Mouse (Mus musculus): ENCODE results near the gene Fut11. TPM values are rescaled to one million over a fixed set of nuclear protein-coding genes. Genes with fewer than 3 reads are reported as not detected.

The Fut11 gene
- 10 to 100 TPM; 17.8 to 21.4 TPM for total RNA-seq (2021)
- long read RNA-seq, experiment 1, full-length matches to known transcripts, result 28 of 29 reads
- long read RNA-seq, experiment 1, partial matches to known transcripts, result 0 of 29 reads
- long read RNA-seq, experiment 1, other reads (novel, unspliced or antisense), result 1 of 29 reads
- long read RNA-seq, experiment 2, full-length matches to known transcripts, result 5 of 7 reads
- long read RNA-seq, experiment 2, partial matches to known transcripts, result 0 of 7 reads
- long read RNA-seq, experiment 2, other reads (novel, unspliced or antisense), result 2 of 7 reads

DNA sequence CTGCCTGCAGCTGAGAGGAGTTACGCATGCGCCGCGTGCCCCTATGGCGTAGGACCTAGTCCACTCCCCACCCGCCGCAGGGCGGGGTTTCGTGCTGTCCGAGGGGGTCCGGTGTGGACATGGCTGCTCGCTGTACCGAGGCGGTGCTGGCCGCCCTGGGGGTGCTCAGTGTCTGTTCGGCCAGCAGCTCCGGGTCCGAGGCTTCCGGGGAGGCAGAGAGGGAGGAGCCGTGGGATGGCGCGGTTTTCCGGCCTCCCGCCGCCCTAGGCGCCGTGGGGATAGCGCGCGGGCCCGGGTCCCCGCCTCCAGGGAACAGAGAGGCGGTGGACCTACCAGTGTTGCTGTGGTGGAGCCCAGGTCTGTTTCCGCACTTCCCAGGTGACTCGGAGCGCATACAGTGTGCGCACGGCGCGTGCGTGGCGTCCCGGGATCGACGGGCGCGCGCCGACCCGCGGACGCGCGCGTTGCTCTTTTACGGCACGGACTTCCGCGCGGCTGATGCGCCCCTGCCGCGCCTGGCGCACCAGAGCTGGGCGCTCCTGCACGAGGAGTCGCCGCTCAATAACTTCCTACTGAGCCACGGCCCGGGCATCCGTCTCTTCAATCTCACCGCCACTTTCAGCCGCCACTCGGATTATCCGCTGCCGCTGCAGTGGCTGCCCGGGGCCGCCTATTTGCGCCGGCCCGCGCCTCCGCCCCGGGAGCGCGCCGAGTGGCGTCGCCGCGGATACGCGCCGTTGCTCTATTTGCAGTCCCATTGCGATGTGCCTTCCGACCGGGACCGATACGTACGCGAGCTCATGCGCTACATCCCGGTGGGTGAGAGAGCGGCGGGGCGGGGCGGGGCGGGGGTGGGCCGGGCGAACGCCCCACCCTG lies at the start of gene Fut11:
Gene Fut11, plus strand, starts transcription at position 85 of the 877 bp plus-strand sequence.
- peak; percentile 92 to 94 for DNase-seq

DNA sequence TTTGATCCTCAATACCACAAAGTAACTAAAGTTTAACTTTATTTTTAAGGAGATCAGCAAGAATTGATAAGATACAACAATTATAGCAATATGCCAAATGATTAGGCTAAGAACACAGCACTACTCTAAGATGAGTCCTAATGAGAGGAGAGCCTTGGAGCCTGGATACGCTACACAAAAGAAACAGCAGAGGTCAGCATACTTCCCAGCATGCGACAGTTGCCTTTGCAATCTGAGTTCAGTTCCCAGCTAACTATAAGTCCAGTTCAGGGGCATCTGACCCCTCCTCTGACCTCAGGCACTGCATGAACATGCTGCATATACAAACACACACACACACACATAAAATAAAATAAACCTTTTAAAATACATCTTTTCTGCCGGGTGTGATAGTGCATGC lies 49.2 kb upstream of the Fut11 start:
- no peak for DNase-seq

DNA sequence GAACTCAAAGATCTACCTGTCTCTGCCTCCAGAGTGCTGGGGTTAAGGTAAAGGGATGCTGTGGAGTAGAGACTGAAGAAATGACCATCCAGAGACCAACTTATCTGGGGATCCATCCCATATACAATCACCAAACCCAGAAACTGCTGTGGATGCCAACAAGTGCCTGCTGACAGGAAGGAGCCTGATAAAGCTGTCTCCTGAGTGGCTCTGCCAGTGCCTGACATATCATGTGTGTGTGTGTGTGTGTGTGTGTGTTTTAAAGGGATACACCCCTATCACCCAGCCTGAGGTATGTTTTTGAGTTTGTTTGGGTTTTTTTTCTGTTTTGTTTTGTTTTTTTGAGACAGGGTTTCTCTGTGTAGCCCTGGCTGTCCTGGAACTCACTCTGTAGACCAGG lies 48.4 kb upstream of the Fut11 start:
- no peak for DNase-seq

DNA sequence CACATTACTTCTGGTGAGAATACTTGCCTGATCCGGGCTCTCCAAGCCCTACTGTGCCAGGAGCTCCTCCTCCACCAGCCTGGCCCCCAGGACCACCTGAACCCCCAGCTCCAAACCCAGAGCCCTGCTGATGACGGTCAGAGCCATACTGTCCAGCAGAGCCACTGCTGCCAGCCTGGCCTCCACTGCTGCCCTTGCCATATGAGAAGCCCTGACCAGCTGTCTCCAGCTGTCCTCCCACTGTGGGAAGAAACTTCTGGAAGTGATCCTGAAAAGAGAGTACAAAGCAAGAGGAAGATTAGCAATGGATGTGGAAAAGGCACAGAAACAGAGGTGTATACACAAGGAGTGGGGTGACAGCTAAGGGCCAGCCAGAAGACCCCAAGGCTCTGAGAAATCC lies 43.8 kb upstream of the Fut11 start:
- no peak for DNase-seq

DNA sequence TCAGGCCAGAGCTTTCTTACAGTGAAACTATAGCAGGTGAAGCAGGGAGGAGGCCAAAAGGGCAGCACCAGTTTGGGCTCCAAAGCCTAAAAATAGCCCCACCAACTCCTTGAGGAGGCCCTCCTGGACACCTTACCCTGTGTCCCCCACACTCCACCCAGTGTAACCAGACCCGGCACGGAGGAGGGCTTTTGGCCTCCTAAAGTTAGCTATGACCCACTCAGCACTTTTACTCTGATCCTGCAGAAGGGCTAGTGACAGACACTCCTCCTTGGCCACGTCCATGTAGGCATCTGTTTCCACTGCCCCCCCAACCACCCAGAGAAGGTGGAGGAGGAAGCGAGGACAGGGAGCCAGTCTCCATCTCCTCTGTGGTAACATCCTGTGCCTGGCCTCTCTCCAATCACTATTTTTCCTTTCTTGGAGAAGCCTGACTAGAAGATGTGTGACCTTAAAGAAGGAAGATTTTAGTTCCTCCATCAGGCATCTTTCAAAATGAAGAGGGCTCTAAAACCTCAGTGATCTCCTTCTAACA lies 43.0 kb upstream of the Fut11 start:
- DNase-seq, result no peak

DNA sequence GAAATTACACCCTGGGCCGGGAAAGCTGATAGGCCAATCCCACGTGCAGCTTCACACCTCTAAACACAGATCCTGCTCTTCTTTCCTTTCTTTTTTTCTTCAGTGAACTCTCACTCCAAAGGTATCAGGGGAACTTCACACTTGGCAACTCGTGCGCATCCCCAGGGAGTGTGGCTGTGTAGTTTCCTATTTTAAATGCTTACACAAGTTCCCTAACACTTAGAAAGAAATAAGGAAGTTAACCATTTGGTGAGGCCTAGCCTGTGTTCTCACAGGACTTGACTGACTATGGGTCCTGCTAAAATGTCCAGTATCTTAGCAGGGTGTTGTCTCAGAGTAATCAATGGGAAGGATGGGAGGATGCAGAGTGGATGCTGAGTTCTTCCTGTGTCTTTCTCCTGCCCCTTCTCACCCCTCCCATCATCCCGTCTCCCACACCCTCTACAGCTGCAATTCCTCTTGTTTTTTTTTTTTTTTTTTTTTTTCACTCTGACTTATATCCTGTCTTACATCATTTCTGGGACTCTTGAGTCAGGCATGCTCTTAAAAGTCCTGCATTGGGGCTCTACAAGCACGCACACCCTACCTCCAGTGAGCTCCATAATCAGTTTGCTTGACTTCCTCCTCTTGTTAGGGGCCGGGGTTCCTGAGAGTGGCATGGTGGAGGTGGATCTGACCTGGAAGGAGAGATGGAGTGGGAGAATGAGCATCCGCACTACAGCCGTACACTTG lies 39.9 kb upstream of the Fut11 start:
- no peak for DNase-seq

DNA sequence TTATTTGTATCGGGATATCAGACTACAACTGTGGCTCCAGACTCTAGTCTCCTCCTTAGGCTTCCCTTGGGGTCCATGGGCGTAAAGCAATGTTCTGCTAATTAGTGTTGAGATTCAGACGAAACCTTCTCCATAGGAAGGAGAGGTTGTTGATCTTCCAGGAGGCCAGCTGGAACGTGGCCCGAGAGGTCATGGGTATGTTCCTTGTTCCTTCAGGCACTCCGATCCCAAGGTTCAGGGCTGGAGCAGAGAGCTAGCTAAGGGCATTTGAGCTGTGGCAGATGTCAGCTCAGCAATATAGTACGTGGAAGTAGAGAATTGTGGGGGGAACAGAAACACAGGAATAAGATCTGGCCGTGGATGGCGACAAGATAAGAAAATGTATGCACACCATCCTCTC lies 39.0 kb upstream of the Fut11 start:
- no peak for DNase-seq

DNA sequence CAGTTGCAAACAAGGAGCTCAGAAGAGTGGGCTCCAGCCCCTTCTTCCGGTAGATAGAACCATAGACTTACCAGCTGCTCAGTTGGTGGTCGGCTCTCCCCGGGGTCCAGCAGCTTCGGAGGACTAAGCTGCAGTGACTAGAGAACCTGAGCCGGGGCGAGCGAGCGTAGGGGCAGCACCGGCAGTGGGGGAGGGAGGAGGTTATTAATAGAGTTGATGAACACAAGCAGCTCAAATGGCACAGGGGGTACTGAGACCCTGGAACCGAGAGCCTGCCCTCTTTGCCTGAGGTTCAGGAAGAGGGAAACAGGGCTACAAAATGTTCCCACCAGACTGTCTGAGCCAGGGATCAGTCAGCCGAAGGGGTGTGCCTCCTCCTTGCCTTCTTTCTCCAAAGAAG lies 38.4 kb upstream of the Fut11 start, which contains the start of gene Myoz1:
Gene Myoz1, minus strand, starts transcription at position 180 of the 400 bp plus-strand sequence.
- no peak for DNase-seq

DNA sequence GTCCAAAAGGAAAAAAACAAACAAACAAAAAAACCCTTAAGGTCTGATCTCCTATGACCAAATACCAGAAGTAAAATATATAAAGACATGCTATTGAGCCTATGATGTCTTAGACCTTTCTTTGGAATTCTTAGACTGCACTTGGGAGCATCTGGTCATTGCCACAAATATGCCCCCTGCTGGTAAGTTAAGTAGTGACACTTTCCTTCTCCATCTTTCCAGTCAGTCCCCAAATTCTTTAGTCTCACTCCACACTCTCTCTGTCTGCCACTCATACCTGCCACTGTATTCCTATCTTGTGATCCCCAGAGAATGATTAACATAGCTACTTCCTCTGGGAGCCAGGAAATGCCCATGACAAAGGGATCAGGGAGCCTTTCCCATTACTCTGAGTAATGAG lies 36.4 kb upstream of the Fut11 start:
- peak in 1 of 2 experiments; percentile 60 for DNase-seq

DNA sequence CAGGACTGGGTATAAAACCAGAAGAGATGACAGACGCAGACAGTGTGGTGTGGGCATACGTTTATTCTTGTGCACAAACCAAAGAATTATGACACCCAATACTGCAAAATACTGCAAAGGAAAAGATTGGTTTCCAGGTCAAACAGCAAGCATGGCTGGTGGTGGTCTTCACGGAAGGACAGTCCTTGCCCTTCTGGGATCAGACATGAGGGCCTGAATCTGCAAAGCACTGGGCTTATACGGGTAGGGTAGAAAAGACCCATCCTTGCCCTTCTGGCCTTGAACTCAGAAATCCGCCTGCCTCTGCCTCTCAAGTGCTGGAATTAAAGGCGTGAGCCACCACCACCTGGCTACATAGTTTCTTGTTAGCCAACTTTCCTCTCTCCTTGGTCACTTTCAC lies 35.9 kb upstream of the Fut11 start:
- no peak for DNase-seq

DNA sequence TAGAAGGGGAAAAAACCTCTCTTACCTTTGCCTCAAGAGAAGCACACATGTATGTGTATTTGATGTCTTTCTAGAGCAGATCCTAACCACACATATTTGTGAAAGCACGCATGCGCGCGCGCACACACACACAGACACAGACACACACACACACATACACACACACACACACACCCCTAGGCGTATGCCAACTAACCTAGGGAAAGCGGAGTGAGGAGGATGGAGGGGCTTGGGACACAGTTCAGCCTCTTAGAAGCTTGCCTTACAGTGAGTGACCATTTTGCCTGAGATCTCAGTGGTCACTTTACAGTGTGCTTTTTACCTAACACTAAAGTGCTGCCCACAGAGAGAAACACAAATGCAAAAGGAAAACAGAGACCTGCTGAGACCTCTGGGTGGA lies 35.1 kb upstream of the Fut11 start:
- no peak for DNase-seq

DNA sequence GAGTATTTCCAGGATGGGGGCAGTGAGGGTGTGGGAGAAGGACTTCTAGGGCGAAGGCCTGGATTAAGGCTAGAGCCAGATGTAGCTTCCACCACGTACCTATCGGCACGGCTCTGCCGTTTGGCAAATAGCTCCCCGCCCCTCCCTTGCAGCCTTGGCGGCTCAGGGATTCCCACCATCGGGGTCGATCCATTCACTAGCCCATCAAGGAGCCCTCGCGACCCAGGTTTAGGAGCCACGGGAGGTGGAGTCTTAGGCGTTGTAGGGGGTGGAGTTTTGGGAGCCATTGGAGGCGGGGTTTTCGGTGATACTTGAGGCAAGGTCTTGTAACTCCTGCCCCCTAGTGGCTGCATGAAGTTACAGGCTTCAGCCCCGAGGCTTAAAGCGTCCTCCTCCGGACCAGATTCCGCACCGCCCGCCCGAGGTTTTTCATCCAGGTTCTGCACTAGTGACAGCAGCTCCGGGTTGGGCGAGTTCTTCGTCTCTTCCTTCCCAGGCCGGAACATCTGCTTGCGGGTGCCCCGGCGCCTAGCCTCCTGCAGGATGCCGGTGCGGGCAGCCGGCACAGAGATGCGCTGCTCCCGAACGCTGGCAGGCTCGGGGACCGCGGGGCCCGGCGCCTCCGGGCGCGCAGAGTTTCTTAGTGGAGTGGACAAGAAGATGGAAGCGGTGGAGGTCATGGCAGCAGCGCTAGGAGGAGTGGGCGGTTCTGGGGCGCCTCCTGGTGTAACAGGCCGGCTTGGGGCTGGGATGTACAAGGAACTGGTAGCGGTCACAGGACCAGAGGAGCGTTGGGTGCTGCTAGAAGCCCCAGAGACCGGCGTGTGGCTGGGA lies 33.7 kb upstream of the Fut11 start:
- DNase-seq, result peak; percentile 93 to 96

DNA sequence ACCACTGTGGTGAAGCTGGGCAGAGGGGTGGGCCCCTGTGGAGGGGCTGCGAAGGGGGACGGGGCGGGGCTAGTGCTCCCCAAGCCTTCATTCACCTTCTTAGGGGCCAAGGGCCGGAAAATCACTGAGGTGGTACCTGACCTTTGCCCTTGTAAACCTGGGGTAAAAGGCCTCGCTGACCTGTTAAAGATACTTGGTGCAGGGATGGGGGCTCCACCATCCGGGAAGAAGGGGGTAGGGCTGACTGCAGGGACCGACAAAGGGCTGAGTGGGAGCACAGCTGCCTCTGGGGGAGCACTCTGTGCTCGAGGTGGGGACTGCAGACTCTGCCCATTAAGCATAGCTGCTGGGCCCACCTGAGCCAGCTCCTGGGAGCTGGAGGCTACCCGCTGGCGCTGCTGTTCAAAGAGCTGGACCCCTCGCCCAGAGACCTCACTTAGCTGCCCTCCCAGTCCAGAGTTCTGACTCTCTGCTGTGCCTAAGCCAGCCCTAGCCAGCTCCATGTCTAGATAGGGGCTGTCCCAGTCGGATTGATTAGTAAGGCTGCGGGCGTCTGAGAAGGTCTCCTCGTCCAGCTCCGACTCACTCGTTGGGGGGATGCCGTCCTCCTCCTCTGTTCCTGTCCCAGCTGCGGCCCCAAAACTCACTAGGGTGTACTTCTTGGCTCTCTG lies 33.0 kb upstream of the Fut11 start:
- peak in 1 of 2 experiments; percentile 12 for DNase-seq

DNA sequence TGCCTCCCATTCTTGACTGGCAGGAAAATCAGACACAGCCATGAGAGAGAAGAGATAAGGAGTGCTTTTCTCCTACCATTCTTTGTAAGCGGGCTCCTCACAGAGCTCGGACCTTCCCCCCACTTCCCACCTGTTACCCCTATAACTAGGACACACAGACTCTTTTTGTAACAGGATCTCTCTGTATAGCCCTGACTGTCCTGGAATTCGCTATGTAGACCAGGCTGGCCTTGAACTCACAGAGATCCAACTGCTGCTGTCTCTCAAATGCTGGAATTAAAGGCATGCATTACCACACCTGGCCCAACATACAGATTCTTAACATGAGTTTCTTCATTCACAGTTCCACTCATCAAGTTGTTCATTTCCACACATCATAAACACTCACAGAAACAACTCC lies 32.0 kb upstream of the Fut11 start:
- DNase-seq, result no peak

DNA sequence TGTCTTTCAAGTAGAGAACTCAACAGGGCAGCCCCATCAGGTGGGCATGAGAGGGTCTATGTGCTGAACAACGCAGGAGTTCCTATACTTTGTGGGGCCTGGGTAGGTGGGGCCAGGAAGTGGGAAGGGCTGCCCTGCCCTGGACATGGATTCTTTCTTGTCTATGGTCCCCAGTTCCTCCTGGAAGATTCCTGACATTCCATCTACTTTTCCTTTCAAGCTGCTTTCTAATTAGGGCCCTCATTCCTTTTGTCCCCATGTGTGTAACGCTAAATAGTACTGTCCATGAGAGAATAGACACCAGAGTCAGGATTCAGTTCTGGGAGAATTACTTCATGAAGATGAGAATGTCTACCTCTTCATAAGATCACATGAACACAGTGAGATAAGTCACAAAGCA lies 31.2 kb upstream of the Fut11 start:
- no peak for DNase-seq

DNA sequence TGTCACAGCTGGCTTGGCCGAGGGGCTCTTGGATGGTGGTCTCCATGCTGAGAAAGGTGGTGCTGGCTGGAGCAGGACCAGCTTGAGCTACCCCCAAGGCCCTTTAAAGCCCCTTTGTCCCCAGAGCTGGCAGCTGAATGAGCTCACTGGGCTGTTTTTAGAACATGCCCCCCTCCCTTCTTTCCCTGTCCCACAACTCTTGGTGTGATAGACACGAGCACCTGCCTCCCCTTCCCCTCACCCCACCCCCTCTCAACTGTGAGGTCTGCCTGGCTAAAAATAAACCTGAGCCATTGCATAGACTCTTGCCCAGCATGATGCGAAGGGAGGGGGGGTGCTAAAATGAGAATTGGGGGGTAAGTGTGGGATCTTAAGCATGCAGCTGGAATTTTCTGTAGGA lies 30.3 kb upstream of the Fut11 start:
- no peak for DNase-seq

DNA sequence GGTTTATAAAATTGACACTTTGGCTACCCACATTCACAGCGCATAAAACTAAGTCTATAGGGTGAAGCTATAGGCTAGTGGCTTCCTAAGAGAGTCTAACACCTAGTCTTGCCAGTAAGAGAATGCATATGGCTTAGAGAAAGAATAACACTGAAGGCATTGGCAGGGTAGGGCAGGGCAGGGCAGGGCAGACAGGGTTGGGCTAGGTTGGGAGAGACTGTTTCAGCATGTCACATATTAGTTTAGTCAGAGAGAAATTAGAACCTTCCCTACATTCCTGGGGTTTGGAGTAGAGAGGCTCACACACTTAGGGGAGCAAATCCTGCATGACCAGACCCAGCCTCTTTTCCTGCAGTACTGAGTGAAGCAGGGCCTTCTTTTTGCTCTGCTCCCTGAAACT lies 27.3 kb upstream of the Fut11 start:
- no peak for DNase-seq

DNA sequence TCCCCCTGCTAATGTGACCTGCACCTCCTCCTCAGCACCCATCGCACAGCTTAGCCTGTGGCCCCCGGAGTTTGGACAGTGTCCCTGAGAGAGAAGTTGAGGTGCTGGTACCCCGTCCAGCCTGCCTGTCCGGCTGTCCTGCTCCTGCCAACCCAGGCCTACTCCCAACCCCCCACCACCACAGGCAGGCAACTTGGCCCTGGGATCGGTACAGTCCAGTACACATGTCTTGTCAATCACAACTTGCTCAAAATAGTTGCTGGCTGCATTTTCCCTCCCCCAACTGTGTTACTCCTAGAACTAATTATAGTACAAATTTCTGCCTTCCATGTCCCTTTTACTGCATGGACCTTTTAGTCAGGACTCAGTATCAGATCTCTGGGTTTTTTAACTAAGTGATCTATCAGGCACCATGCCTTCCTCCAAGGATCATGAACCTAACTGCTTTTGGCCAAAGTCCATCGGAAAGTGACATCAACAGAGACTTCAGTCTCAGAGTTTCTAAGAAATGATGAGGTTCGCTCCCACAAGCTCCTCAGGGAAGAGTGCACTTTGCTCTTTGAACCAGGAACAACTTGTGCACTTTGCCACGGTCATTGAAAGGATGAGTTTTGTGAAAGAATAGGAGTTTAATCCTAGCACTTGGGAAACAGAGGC lies 26.5 kb upstream of the Fut11 start, which contains the start of gene Synpo2l:
Gene Synpo2l, minus strand, starts transcription at position 201 of the 657 bp plus-strand sequence.
- no peak for DNase-seq

DNA sequence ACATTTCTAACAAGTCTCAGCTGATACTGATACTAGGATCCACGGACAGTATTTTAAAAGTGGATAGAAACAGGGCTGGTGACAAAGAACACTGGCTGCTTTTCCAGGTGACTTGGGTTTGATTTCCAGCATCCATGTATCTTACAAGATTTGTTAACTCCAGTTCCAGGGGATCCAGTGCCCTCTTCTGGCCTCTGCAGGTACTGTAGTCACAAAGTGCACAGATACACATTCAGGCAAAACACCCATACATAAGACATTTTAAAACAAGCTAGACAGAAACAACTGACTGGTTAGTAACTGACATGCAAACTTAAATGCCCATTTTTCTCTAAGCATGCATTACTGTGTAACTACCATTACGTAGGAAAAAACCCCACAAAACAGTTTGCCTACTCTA lies 21.8 kb upstream of the Fut11 start:
- peak; percentile 24 to 28 for DNase-seq

DNA sequence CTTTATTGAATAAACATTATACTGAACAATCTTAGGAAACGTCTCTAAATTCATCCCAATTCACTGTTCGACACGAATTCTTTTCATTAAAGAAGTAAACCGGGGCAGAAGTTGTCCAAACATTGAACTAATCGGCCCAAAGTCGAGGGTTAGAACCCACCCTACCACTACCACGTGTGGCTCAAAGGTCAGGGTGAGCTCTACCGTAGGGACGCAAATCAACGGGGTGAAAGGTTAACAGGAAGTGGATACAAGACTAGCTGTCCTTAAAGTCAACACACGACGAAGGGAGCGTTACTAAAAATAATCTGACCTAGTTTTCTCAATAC lies 21.1 kb upstream of the Fut11 start:
- DNase-seq, result peak; percentile 47 to 69
